Mouse (Mus musculus): Measurements from ENCODE around the gene Gda.

DNA sequence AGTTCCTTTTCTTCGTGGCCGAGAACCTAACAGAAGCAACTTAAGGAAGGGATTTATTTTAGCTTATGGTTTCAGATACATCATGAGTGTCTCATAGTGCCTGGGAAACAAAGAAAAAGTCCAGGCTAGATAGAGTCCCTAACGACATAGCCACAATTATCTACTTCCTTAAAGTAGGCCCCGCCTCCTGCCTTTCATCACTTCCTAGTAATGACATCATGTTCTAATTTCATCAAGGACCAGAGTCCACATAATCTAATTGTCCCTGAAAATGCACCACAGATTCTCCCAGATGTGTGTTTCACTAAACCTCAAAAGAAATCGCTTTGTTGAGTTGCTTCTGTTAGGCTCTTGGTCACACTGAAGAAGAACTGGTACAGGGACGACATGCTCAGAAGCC, 115.5 kb downstream of the Gda start:
- no peak for TF ChIP-seq CTCF (IDR thresholded peaks at IDR 0.05; ENCODE audit: borderline replicate concordance, insufficient read depth, low read length)
- no peak for TF ChIP-seq POLR2A (IDR thresholded peaks at IDR 0.05; ENCODE audit: low read depth, low read length)

Data from embryonic fibroblast, embryonic 13.5 days (primary cell).